Mouse (Mus musculus) midbrain, embryonic 14.5 days (tissue): ENCODE data around the gene Prss23. TPM values are rescaled to one million over a fixed set of nuclear protein-coding genes. Genes with fewer than 3 reads are reported as not detected.

Experiments
- ATAC-seq: fragments of 200-750 bp; cut with Nextera tagmentation; 2 replicates; pipeline ENCODE4 v1.8.0; 2017; ENCODE audit warnings: moderate number of reproducible peaks, moderate library complexity; ENCODE audit not compliant: low FRiP score, low TSS enrichment
- DNase-seq: peaks from one replicate; pipeline ENCODE4 v3.0.0-alpha.2; 2015
- H3K27ac ChIP-seq: fragments of 300-500 bp; sonication (generic); replicated peaks from 2 replicates; pipeline ENCODE4 v1.5.1; 2014; ENCODE audit warnings: mild to moderate bottlenecking, low read depth, low read length, moderate library complexity
- H3K27me3 ChIP-seq: fragments of 300-500 bp; sonication (generic); 2 replicates; pipeline ENCODE4 v1.6.1; 2014; ENCODE audit warnings: low read length, control low read depth, mixed read lengths; ENCODE audit not compliant: control insufficient read depth, insufficient read depth
- H3K36me3 ChIP-seq: fragments of 300-500 bp; sonication (generic); 2 replicates; pipeline ENCODE4 v1.6.1; 2014; ENCODE audit warnings: low read length, control low read depth; ENCODE audit not compliant: control insufficient read depth, insufficient read depth
- H3K4me1 ChIP-seq: fragments of 300-500 bp; sonication (generic); 2 replicates; pipeline ENCODE4 v1.6.1; 2014; ENCODE audit warnings: mild to moderate bottlenecking, antibody characterized with exemption, low read length, control low read depth; ENCODE audit not compliant: control insufficient read depth, insufficient read depth
- H3K4me2 ChIP-seq: fragments of 300-500 bp; sonication (generic); 2 replicates; pipeline ENCODE4 v1.6.1; 2014; ENCODE audit warnings: mild to moderate bottlenecking, low read length, moderate library complexity
- H3K4me3 ChIP-seq: fragments of 300-500 bp; sonication (generic); replicated peaks from 2 replicates; pipeline ENCODE4 v1.5.1; 2014; ENCODE audit warnings: low read depth, low read length
- H3K9ac ChIP-seq: fragments of 300-500 bp; sonication (generic); replicated peaks from 2 replicates; pipeline ENCODE4 v1.6.1; 2014; ENCODE audit warnings: mild to moderate bottlenecking, low read length, moderate library complexity
- H3K9me3 ChIP-seq: fragments of 300-500 bp; sonication (generic); 2 replicates; pipeline ENCODE4 v1.6.1; 2016; ENCODE audit warnings: low read length, control low read depth, mixed read lengths; ENCODE audit not compliant: control insufficient read depth
- WGBS: fragments of 180-500 bp; shearing (Covaris S2); extraction: QIAGEN DNeasy Blood & Tissue Kit; methylation state at CpG from one replicate; pipeline ENCODE4 v1.1.7; 2014; 5-methylcytosine and 5-hydroxymethylcytosine counted together
- polyA plus RNA-seq: library from polyadenylated mRNA; unstranded; fragments of >200 nt; fragmentation: Nextera tagmentation; extraction: Ambion mirVana; gene quantifications from 2 replicates; pipeline ENCODE4 v1.2.1, GENCODE M21; 2014

Gene Prss23
- polyA plus RNA-seq, 1 experiment from 2014 or later = 12.3 TPM

DNA sequence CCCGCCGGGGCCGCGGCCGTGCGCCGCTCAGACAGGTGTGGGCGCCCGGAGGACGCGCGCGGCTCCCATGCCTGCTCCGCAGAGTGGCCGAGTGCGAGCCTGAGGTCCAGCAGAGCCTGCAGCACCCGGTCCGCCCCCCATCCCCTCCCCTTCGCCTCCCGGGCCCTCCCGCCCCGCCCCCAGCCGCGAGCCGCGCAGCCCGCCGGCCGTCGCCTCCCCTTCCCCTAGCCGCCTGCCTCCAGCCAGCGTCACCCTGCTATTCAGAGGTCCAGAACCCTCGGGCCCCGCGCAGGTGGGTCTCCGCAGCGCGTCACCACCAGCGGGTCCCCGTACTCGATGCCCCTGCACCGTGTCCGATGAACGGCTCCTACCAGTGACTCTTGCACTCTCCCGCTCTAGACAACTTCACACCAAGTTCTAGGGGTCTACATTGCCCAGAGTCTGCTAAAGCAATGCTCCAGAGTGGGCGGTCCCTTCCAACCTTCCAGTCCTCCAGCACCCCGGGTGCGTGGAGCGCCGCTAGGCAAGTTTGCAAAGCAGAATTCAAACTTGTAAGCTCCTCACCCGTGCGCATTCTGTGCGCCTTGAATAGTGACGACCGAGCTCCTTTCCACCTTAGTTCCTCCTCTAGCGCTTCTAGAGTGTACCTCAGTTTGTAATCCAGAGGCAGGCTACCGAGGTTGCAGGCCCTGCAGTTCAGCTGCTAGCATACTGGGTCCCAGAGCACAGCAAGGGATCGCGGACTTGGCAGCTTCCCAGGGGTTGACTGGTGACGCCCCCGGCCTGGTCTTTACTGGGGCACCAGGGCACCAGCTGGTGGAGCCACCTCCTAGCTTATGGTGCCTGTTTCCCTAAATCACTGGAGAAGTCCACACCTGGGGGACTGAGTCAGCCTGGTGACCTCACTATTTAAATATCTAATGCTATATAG is 9.3 kb downstream of the Prss23 start:
- WGBS = under 1% methylated on average over 59 of the region's 61 CpGs
- ATAC-seq = peak; percentile 75

DNA sequence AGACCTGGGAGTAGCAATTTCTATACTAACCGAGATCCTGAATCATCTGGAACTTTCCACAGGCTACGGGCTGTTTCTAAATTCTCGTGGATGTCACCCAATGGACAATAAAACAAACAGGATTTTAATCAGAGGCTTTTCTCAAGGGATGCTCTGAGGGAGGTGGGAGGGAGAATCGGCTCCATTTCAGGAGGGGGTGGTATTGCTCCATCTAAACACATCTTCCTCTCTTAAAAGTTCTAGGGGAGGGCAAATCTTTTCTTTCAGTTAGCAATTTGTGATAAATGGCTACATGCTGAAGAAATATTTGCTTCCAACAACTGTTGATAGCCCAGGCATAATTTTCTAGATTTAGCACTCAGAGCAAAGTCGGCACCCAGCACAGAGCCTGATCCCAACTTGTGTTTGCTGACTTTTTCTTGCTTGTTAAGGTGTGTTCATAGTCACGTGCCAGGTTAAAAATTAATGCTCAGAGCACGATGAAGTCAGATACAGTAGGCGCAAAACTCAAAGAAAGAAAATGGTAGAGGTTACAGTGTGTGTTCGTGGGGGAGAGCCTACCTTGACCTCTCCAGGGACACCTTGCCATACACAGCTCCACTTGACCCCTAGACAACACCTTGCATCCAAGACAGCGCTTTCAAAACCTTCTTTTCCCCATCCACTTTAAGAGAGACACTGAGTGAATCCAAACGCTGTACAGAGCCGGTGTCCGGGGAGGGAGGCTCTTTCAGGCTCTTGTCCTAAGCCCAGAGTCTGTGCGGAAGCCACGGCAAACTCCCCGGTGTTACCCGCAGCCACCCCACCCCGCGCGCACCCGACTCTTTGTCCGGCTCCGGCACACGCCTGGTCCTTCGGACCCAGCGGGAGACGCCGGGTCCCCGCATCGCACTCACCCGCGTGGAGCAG is 10.2 kb downstream of the Prss23 start:
- no peak for DNase-seq

More for the DNA sequence above, 9.3 kb downstream of the Prss23 start:
- 0 out of 2 replicates have a peak, but pooled peaks cover 7% of the 10 kb centered on the region for H3K27me3 ChIP-seq
- H3K4me2 ChIP-seq = peak overlapping the region; percentile 99
- peak overlapping the region; percentile 64 for H3K9ac ChIP-seq
- no peaks in the 10 kb centered on the region for H3K36me3 ChIP-seq
- peak; percentile 67 for DNase-seq
- H3K4me1 ChIP-seq = peaks cover 11% of the 10 kb centered on the region; the same call in 1 of the 2 replicates
- H3K4me3 ChIP-seq = peak overlapping the region; percentile 64
- H3K27ac ChIP-seq = no peak overlapping the region
- H3K9me3 ChIP-seq = no peaks in the 10 kb centered on the region

DNA sequence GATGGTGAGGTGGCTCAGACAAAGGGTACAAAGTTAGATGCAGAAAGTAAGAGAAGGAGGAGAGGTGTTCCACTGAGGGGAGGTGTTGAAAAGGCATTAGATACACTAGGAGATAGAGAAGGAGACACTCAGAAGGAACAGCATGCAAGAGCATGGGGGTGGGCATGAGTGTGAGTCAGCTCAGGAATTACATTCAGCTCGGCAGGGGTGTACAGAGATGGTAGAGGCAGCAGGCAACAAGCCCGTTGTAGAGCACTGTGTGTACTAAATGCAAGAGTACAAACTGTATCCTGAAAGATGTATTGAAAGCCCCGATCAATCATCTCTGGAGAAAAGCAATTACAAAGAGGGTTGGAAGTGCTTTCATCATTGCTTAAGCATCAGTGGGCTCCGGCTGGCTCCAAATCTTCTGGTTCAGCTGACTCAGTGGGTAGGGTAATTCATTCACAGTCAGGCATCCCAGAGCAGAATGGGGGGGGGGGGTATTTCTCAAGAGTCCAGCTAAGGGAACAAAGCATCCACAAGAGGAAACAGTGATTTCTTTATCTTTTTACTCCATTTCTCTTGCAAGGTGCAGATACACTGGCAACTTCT is 15.0 kb downstream of the Prss23 start:
- no peak overlapping the region for H3K4me3 ChIP-seq
- H3K27me3 ChIP-seq = 0 out of 2 replicates have a peak, but pooled peaks cover 7% of the 10 kb centered on the region
- DNase-seq (peak; percentile 20), ATAC-seq (no peak)
- no peaks in the 10 kb centered on the region for H3K9me3 ChIP-seq
- peaks cover 6% of the 10 kb centered on the region; the same call in 1 of the 2 replicates for H3K4me1 ChIP-seq
- no peak overlapping the region for H3K27ac ChIP-seq
- H3K9ac ChIP-seq = no peak overlapping the region
- no peaks in the 10 kb centered on the region for H3K36me3 ChIP-seq
- H3K4me2 ChIP-seq = no peak overlapping the region
- 57% methylated on average over 4 of the region's 4 CpGs for WGBS

More for the DNA sequence above, 10.2 kb downstream of the Prss23 start:
- no peaks in the 10 kb centered on the region for H3K9me3 ChIP-seq
- no peak for ATAC-seq
- WGBS = 8% methylated on average over 32 of the region's 32 CpGs
- no peak overlapping the region for H3K27ac ChIP-seq
- peaks cover 11% of the 10 kb centered on the region; the same call in 1 of the 2 replicates for H3K4me1 ChIP-seq
- H3K36me3 ChIP-seq = no peaks in the 10 kb centered on the region
- H3K4me2 ChIP-seq = peak overlapping the region; percentile 99
- H3K27me3 ChIP-seq = 0 out of 2 replicates have a peak, but pooled peaks cover 7% of the 10 kb centered on the region
- H3K4me3 ChIP-seq = peak overlapping the region; percentile 64
- H3K9ac ChIP-seq = peak overlapping the region; percentile 64

DNA sequence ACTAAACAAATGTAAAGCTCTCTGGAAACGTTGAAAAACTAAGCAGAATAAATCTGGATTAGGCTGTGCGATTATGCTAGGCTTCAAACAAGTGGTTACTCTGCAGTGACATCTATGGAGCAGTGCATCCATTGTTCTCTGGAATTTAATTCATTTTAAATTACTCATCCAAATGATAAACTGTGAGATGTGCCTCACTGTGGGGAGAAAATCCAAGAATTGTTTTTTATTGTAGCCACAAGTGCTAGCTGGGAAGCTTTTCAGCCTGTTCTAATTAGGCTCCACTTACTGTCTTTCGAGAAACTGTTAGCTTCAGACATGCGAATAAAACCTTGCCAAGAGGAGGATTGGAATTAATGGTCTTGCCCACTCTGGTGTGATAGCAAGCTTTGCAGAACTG is 18.3 kb downstream of the Prss23 start:
- H3K9ac ChIP-seq = no peak overlapping the region
- no peak overlapping the region for H3K4me3 ChIP-seq
- no peak for ATAC-seq
- 38% methylated on average over 4 of the region's 4 CpGs for WGBS
- H3K27ac ChIP-seq = no peak overlapping the region
- H3K4me1 ChIP-seq = no peaks in the 10 kb centered on the region
- H3K36me3 ChIP-seq = no peaks in the 10 kb centered on the region
- H3K9me3 ChIP-seq = no peaks in the 10 kb centered on the region
- no peaks in the 10 kb centered on the region for H3K27me3 ChIP-seq
- no peak for DNase-seq
- no peak overlapping the region for H3K4me2 ChIP-seq

DNA sequence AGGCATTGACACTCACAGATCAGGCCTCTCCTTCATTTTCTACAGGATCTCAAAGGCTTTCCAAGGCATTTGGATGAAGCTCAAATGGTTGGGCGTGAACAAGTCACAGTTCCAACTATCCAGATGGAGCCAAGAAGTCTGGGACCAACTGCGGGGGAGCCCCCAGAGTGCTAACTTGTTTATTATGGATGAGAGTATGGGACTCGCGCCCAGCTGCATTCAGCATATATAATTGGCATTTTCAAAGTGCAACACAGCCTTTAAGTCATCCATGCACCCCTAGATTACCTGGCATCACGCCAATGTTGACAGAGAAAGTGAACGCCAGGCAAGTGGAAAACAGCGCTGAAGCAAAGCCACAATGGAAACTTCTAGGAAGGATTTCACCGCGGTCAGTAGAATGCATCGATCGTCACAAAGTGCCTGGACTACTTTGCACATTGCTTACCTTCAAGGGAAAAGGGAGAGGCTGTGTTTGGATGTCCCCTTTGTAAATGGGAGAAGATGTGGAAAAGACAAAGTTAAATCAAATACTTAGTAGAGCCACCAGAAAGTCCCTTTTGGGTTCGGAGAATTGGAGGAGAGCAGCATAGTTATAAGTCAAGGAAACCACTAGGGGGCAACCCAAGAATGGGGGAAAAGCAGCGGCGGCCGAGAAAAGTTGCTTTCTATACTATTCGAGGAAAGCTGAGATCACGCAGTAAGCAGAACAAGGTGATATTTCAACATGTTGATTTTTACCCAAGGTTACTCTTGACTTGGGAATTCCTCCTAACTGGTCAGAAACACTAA is 27.3 kb downstream of the Prss23 start:
- peak; percentile 60 for ATAC-seq
- Histone ChIP-seq H3K9ac (no peak overlapping the region), H3K4me3 (no peak overlapping the region), H3K27ac (no peak overlapping the region), H3K4me1 (no peaks in the 10 kb centered on the region; the same call in 1 of the 2 replicates), H3K27me3 (no peaks in the 10 kb centered on the region), H3K4me2 (peak overlapping the region; percentile 24; the same call in 1 of the 2 replicates), H3K9me3 (no peaks in the 10 kb centered on the region), H3K36me3 (no peaks in the 10 kb centered on the region)
- WGBS = 30% methylated on average over 17 of the region's 17 CpGs
- DNase-seq = peak; percentile 93

DNA sequence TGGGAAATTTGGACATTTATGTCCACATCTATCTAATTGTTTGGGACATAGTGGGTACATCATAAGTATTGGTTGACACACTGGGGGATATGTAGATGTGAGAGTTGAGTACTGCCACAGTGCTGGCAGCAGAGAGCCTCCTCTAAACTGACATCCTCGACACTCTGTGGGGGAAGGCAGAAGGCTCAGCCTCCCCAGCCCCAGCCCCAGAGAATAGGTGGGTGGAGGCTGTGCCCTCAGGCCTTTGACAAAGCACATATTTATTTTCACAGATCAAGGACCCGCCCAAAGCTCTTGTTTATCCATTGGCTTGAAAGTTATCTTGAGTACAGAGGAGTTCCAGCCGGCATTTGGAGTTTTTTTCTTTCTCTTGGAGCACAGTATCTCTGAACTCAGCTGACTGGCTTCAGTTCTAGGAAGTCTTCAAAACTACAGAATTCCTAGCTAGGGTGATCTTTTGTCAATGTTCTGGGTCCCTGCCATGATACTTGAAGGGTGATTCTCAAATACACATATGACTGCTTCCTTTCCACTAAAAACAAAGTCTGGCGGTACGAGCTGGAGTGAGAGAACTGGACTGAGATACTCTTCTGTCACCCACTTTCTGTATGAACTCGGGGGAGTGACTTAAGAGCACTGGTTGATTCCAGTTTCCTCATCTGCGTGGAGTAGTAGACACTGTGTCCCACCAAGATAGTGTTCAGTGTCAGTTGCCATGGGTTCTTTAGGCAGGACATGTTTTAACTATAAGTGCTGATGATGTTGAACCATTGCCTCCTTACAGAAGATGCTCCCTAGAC is 43.0 kb downstream of the Prss23 start:
- no peak for DNase-seq
- Histone ChIP-seq H3K27ac (no peak overlapping the region), H3K9me3 (peaks cover 3% of the 10 kb centered on the region; the same call in 1 of the 2 replicates), H3K4me1 (no peaks in the 10 kb centered on the region), H3K4me2 (no peak overlapping the region), H3K36me3 (no peaks in the 10 kb centered on the region), H3K4me3 (no peak overlapping the region), H3K9ac (no peak overlapping the region), H3K27me3 (no peaks in the 10 kb centered on the region)
- no peak for ATAC-seq
- 75% methylated on average over 7 of the region's 7 CpGs for WGBS

DNA sequence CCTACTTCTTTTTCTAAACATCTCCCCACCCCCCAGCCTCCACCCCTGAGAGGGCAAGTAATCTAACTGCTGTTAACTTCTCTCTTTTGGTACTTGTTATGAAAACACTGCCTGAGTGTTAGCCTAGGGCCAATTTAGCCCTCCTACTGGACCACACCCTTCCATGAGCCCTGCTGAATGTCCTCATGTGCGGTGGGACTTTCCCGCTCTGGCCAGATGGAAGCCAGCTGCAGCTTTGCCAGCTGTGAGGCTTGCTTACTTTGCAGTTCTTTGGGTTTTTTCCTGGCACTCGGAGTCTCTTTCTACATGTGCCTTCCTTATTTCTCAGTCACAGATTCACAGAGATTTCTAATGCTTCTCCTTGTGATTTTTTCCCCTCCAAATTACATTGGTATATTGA is 45.3 kb downstream of the Prss23 start:
- WGBS = 84% methylated on average over 3 of the region's 3 CpGs
- Histone ChIP-seq H3K27me3 (no peaks in the 10 kb centered on the region), H3K4me2 (no peak overlapping the region), H3K4me3 (no peak overlapping the region), H3K9ac (no peak overlapping the region), H3K4me1 (no peaks in the 10 kb centered on the region), H3K36me3 (no peaks in the 10 kb centered on the region), H3K9me3 (no peaks in the 10 kb centered on the region), H3K27ac (no peak overlapping the region)
- no peak for DNase-seq
- ATAC-seq = no peak
